Mouse (Mus musculus) G1E (cell line): ENCODE results near the gene Sh3kbp1.

Experiments
- CTCF ChIP-seq: IDR thresholded peaks from 2 replicates; pipeline ENCODE4 v1.5.1; 2012; ENCODE audit warnings: low read depth, low read length, inconsistent platforms, mixed read lengths
- GATA1 ChIP-seq: IDR thresholded peaks from 2 replicates; pipeline ENCODE4 v1.6.1; 2012; ENCODE audit warnings: borderline replicate concordance, low read length, inconsistent platforms, mixed read lengths
- POLR2AphosphoS5 ChIP-seq: IDR thresholded peaks from 2 replicates; pipeline ENCODE4 v1.6.1; 2012; ENCODE audit warnings: low read depth, low read length, inconsistent platforms; ENCODE audit not compliant: insufficient replicate concordance

- no peak for TF ChIP-seq CTCF
- no peak for TF ChIP-seq GATA1
- no peak for TF ChIP-seq POLR2AphosphoS5
Observed at GRCm38 (mm10) chrX:159676242-159676641, 49.2 kb downstream of the Sh3kbp1 start.
